Mouse (Mus musculus) spleen, postnatal 4 days (tissue): ENCODE results near the gene Hps6.
"Not testable (repeated sequence)": the region's sequence is repeated elsewhere in the genome, so short reads cannot be mapped to it uniquely, and the experiment has no call there.

Source experiments
- DNase-seq, 2 experiments: peaks; one replicate each; pipeline ENCODE4 v3.0.0; 2022; ENCODE audit warnings: low spot score in 2 of 2

Hps6 gene

DNA sequence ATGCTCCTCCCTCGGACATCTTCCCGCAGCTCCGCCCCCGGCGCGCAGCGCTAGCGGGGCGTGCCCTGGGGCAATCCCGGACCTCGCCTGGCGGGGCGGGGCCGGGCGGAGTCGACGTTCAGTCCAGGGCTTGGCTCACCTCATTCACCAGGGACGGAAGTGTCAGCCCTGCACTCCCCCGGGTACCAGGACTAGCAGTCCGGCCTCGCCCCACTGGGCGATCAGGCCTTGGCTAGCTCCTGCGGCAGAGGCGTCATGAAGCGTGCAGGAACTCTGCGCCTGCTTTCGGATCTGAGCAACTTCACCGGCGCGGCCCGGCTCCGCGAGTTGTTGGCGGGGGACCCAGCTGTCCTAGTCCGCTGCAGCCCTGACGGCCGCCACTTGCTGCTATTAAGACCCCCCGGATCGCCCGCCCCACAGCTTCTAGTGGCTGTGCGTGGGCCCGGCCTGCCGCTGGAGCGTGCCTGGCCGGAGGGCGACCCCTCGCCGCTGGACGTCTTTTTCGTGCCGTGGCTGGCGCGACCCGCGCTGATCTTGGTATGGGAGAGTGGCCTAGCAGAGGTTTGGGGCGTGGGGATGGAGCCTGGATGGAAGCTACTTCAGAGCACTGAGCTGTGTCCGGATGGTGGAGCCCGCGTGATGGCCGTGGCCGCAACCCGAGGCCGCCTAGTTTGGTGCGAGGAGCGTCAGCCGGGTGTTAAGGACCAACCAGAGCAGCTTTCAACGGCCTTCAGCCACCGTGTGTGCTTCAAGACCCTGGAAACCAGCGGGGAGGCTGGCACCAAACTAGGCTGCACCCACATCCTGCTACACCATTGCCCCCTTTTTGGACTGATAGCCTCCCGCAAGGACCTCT lies at the start of gene Hps6:
TSS of gene Hps6 (plus strand) at position 138 of the 856 bp plus-strand sequence.
- DNase-seq = peak; percentile 85 to 92

GRCm38 (mm10) chr19:45956736-45957135 lies 46.6 kb upstream of the Hps6 start:
- no peak for DNase-seq

DNA sequence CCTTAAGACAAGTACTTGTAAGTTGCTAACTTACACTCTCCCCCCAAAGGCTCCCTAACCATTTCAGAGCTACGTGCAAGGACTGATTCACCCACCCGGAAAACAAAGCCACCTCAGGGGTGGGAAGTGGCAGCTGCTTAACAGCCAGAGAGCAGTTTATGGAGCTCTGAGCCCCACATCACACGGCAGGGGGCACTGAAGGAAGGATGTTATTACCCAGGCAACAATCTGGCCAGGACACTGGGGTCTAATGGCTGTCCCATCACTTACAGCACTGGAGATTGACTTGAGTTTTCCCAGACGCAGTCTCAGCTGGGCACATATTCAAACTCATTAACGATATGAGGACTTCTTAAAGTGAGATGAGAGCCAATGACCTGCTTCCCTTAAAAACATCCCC lies 42.5 kb upstream of the Hps6 start:
- no peak for DNase-seq

DNA sequence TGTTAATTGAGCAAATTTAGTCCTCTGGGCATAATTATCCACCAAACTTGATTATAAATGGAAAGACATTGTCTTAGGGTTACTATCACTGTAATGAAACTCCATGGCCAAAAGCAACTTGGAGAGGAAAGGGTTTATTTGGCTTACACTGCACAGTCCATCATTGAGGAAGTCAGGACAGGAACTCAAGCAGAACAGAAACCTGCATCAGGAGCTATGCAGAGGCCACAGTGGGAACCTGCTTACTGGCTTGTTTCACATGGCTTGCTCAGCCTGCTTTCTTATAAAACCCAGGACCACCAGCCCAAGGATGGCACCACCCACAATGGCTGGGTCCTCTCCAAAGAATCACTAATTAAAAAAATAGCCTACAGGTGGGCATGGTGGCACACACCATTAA lies 18.9 kb upstream of the Hps6 start:
- DNase-seq = no peak

DNA sequence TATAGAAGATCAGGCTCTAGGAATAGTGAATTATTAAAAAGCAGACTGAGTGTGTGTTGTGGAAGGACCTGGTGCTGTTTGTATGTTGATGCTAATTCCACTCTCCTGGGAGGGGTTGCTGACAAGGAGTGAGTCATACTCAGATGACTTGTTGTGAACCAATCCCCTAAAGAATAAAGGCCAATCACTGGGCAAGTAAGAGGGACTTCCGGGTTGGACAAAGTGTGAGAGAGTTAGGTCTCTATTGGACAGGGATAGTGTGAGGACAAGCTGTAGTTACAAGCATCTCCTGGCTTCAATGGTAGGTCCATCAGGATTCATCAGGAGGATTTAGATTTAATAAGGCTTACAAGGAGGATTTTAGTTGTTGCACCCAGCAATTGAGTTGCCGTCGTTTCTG lies 15.1 kb upstream of the Hps6 start:
- DNase-seq = no peak

GRCm38 (mm10) chr19:45991171-45991570 lies 12.1 kb upstream of the Hps6 start:
- no peak for DNase-seq

DNA sequence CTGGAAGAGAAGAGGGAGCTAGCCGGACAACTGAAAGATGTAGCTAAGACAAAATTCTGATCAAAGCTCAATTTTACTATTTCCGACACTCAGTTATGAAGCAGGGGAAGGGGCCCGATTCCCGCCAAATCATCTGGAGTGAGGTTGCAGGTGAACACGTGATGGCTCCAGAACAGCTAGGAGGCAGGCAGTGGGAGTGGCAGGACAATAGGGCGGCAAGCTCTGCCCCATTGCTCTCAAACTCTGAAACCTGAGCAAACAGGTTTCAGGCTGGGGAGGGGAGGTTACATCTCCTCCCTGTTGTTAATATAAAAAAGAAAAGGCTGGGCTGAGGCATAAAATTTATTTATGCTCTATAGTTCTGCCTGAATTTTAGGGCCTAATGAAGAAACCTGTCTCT lies 9.9 kb upstream of the Hps6 start:
- not testable (repeated sequence) for DNase-seq

DNA sequence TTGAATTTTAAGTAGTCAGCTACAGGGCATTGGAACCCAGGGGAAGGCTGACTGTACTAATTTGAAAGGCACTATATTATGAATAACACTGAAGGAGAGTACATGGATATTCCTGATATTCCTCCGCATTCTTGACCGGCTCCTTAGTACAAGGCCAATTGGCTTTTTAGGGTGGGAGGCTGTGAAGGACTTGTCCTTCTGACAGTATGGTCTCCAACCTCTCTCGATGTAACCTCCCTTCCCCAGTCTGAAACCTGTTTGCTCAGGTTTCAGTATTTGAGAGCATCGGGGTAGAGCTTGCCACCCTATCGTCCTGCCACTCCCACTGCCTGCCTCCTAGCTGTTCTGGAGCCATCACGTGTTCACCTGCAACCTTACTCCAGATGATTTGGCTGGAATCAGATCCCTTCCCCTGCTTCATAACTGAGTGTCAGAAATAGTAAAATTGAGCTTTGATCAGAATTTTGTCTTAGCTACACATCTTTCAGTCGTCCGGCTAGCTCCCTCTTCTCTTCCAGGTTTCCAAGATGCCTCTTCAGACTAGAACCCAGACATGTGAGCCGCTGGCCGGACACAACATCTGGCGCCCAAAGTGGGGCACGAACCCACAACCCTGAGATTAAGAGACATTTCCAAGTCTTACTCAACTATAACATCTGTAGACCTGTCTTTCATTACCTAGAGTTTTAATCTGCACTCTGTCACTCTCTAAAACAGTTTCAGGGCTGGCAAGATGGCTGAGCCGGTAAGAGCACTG lies 9.1 kb upstream of the Hps6 start:
- no peak for DNase-seq

DNA sequence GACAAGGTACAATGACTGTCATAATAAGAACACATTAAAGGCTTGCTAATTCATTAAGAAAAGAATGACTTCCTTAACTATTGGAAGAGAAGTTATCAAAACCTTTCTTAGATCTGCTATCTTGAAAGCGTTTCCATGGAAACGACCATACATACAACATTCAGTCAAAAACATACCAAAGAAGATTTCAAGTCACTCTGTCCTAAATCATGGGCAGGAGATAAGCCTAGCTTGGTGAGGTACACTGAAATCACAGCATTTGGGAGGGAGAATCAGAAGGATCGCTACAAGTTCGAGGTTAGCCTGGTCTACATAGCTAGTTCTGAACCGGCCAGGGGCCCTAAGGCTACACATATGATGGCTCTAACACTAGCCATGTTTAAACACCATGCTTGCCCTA lies 5.9 kb upstream of the Hps6 start:
- DNase-seq = no peak

GRCm38 (mm10) chr19:45997785-45998693 lies 5.3 kb upstream of the Hps6 start, which contains the start of gene Armh3:
Gene Armh3 (minus strand): TSS chr19:45998488.
- peak; percentile 90 to 94 for DNase-seq

- DNase-seq = no peak
Observed at GRCm38 (mm10) chr19:45998694-45999217, 4.6 kb upstream of the Hps6 start.

DNA sequence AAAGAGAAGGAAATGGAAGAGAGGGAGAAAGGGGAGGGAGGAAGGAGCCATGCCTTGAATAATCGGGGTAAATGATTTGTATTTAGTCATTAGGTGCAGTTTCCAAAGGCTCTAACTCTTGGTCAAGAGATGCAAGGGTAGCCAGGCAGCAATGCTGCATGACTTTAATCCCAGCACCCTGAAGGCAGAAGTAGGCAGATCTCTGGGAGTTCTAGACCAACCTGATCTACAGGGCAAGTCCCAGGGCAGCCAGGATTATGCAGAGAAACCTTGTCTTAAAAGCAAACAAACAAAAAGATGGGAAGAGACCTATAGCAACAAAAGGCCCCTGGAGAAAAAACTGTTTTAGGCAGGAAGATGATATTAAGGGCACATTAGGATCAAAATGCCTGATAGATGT lies 3.9 kb upstream of the Hps6 start:
- no peak for DNase-seq

DNA sequence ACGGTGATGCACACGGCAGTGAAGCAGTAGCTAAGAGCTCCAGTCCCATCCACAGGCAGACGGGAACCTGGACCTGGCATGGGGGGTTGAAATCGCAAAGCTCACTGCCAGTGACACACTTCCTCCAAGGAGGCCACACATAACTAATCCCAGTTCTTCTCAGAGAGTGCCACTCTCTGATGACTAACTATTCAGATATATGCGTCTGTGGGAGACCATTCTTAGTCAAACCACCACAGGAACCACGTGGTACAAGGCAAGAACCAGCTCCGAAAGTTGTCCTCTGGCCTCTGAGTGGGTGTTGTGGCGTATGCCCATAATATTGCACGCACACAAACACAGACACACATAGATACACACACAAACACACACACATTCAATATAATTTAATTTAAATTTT lies 1.0 kb upstream of the Hps6 start:
- DNase-seq = no peak

GRCm38 (mm10) chr19:46004814-46005466 lies 1.6 kb downstream of the Hps6 start:
- no peak for DNase-seq

DNA sequence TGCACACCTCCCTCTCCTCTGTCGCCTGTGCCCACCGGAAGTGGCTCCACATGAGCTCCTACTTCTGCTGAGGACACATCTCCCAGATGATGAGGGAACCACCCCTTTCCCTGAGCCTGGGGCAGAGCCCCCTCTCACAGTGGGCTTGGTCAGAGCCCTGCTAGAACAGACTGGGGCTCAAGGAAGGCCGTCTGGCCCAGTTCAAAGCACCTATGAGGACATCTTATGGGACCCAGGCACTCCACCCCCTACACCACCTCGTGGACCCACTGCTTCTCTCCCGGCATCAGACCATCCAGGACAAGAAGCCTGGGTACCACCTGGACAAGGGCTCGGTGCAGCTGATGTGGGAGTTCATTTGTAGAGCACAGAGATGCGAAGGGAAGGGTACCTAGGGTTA lies 2.4 kb downstream of the Hps6 start:
- DNase-seq = no peak

GRCm38 (mm10) chr19:46014572-46015178 lies 11.4 kb downstream of the Hps6 start:
- peak; percentile 82 to 94 for DNase-seq

DNA sequence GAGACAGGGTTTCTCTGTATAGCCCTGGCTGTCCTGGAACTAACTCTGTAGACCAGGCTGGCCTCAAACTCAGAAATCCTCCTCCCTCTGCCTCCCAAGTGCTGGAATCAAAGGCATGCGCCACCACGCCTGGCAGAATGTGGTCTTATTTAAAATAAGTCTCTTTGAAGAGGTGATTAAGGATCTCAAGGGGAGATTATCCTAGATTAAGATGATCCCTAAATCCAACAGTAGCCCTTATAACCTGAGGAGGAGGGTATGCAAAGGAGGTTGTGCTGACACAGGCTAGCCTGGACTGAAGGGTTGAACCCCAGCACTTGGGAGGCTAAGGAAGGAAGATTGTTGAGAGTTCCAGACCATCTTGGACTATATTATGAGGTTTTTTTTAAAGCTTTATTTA lies 12.7 kb downstream of the Hps6 start:
- DNase-seq = no peak

DNA sequence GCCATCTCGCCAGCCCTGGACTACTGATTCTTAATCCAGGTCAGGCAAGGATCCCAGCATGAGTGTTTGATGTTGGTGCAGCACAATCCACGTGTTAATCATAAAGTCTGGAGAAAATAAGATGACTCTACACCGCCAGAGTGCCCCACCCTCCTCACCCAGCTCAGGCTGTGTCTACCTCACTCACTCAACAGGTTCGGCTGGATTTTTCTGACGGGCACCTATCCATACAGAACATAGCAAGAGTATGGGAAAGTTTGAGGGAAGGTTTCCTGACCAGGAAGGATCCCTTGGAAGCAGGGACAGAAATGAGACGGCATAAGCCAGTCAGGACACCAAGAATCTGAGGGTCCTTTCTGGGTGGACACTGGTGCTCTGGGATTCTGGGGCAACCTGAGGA lies 21.7 kb downstream of the Hps6 start:
- DNase-seq = no peak

- no peak for DNase-seq
Observed at GRCm38 (mm10) chr19:46026567-46026966, 23.3 kb downstream of the Hps6 start.

GRCm38 (mm10) chr19:46028747-46029320 lies 25.5 kb downstream of the Hps6 start:
- no peak for DNase-seq
